Mouse (Mus musculus): ENCODE data around the gene Dlg5.

Gene Dlg5

GRCm38 (mm10) chr14:24125069-24125468, 120.7 kb downstream of the Dlg5 start:
- in situ Hi-C loops (cut with MboI, MseI): no loop called here

GRCm38 (mm10) chr14:24124171-24124570, 121.5 kb downstream of the Dlg5 start:
- in situ Hi-C loops (cut with MboI, MseI): no loop called here

- in situ Hi-C loops (cut with MboI, MseI): no loop called here
Observed at GRCm38 (mm10) chr14:24106734-24107133, 139.0 kb downstream of the Dlg5 start.

GRCm38 (mm10) chr14:24098828-24099227, 146.9 kb downstream of the Dlg5 start:
- in situ Hi-C loops (cut with MboI, MseI): no loop called here

- in situ Hi-C loops (cut with MboI, MseI): no loop called here
Observed at GRCm38 (mm10) chr14:24094656-24095055, 151.1 kb downstream of the Dlg5 start.

GRCm38 (mm10) chr14:24093221-24093620, 152.5 kb downstream of the Dlg5 start:
- in situ Hi-C loops (cut with MboI, MseI): no loop called here

- in situ Hi-C loops (cut with MboI, MseI): no loop called here
Observed at GRCm38 (mm10) chr14:24092391-24092790, 153.3 kb downstream of the Dlg5 start.

GRCm38 (mm10) chr14:24090790-24091189, 154.9 kb downstream of the Dlg5 start:
- in situ Hi-C loops (cut with MboI, MseI): no loop called here

- in situ Hi-C loops (cut with MboI, MseI): no loop called here
Observed at GRCm38 (mm10) chr14:24089181-24089580, 156.5 kb downstream of the Dlg5 start.

GRCm38 (mm10) chr14:24087430-24087829, 158.3 kb downstream of the Dlg5 start:
- in situ Hi-C loops (cut with MboI, MseI): no loop called here

GRCm38 (mm10) chr14:24086481-24086880, 159.2 kb downstream of the Dlg5 start:
- in situ Hi-C loops (cut with MboI, MseI): no loop called here
